Mouse (Mus musculus) MEL (cell line): ENCODE results near the gene Zfp646. TPM values are rescaled to one million over a fixed set of nuclear protein-coding genes. Genes with fewer than 3 reads are reported as not detected.

Experiments
- DNase-seq: peaks from one replicate; pipeline ENCODE4 v3.0.0; 2011; ENCODE audit warnings: low read depth, low spot score
- H3K27ac ChIP-seq: 2 replicates; pipeline ENCODE4 v1.5.1; 2012; ENCODE audit warnings: low read depth, mild to moderate bottlenecking, control low read depth, low read length, moderate library complexity; ENCODE audit not compliant: control insufficient read depth
- H3K27me3 ChIP-seq, 2 experiments: fragments of 150-350 bp in 1 of 2; sonication (generic) in 1 of 2; 2 replicates each; pipeline ENCODE4 v1.6.1; 2012; ENCODE audit warnings: low read length in 2 of 2, mild to moderate bottlenecking in 2 of 2, improper control_type of control experiment in 1 of 2, moderate library complexity in 1 of 2; ENCODE audit not compliant: insufficient read depth in 2 of 2, control insufficient read depth in 1 of 2
- H3K36me3 ChIP-seq, 2 experiments: 2 replicates each; pipeline ENCODE4 v1.6.1; 2012 to 2014; ENCODE audit warnings: low read length in 2 of 2, improper control_type of control experiment in 1 of 2, inconsistent platforms in 1 of 2, mild to moderate bottlenecking in 1 of 2; ENCODE audit not compliant: insufficient read depth in 2 of 2, control insufficient read depth in 1 of 2
- H3K4me1 ChIP-seq, 2 experiments: fragments of 150-350 bp in 1 of 2; sonication (generic) in 1 of 2; 2 replicates each; pipeline ENCODE4 v1.6.1; 2012; ENCODE audit warnings: low read length in 2 of 2, improper control_type of control experiment in 1 of 2, mild to moderate bottlenecking in 1 of 2; ENCODE audit not compliant: insufficient read depth in 2 of 2, control insufficient read depth in 1 of 2
- H3K4me3 ChIP-seq, 2 experiments: fragments of 150-350 bp in 1 of 2; sonication (generic) in 1 of 2; 2 replicates each; pipeline ENCODE4 v1.5.1; 2012; ENCODE audit warnings: low read depth in 2 of 2, low read length in 2 of 2, mild to moderate bottlenecking in 2 of 2, moderate library complexity in 2 of 2, control low read depth in 1 of 2, improper control_type of control experiment in 1 of 2; ENCODE audit not compliant: control insufficient read depth in 1 of 2, insufficient read depth in 1 of 2
- H3K79me2 ChIP-seq: 2 replicates; pipeline ENCODE4 v1.6.1; 2012; ENCODE audit warnings: mild to moderate bottlenecking, low read length, moderate library complexity; ENCODE audit not compliant: control insufficient read depth, poor library complexity, insufficient read depth
- H3K9ac ChIP-seq: 2 replicates; pipeline ENCODE4 v1.6.1; 2012; ENCODE audit warnings: low read depth, mild to moderate bottlenecking, control low read depth, low read length, moderate library complexity; ENCODE audit not compliant: control insufficient read depth, poor library complexity, severe bottlenecking
- H3K9me3 ChIP-seq: fragments of 150-350 bp; sonication (generic); replicated peaks from 2 replicates; pipeline ENCODE4 v1.6.1; 2012; ENCODE audit warnings: mild to moderate bottlenecking, low read length, improper control_type of control experiment, moderate library complexity; ENCODE audit not compliant: insufficient read depth
- CHD1 ChIP-seq: IDR thresholded peaks from 2 replicates; pipeline ENCODE4 v1.6.1; 2012; ENCODE audit warnings: low read depth, mild to moderate bottlenecking, inconsistent platforms, low read length, improper control_type of control experiment
- EP300 ChIP-seq, 2 experiments: IDR thresholded peaks; 2 replicates each; pipeline ENCODE4 v1.6.1; 2011; ENCODE audit warnings: improper control_type of control experiment in 2 of 2, low read length in 2 of 2, low read depth in 1 of 2, mild to moderate bottlenecking in 1 of 2
- ETS1 ChIP-seq: IDR thresholded peaks from 2 replicates; pipeline ENCODE4 v1.6.1; 2012; ENCODE audit warnings: low read depth, mild to moderate bottlenecking, inconsistent platforms, low read length, improper control_type of control experiment, moderate library complexity
- GABPA ChIP-seq: IDR thresholded peaks from 2 replicates; pipeline ENCODE4 v1.6.1; 2012; ENCODE audit warnings: low read depth, mild to moderate bottlenecking, inconsistent platforms, low read length, improper control_type of control experiment, moderate library complexity
- GATA1 ChIP-seq: IDR thresholded peaks from 2 replicates; pipeline ENCODE4 v1.6.1; 2011; ENCODE audit warnings: low read depth, low read length, improper control_type of control experiment
- HCFC1 ChIP-seq: IDR thresholded peaks from 2 replicates; pipeline ENCODE4 v1.6.1; 2012; ENCODE audit warnings: low read depth, mild to moderate bottlenecking, inconsistent platforms, low read length, improper control_type of control experiment, moderate library complexity
- KAT2A ChIP-seq: conservative IDR thresholded peaks from 2 replicates; pipeline ENCODE4 v1.6.1; 2012; ENCODE audit warnings: low read depth, low read length, improper control_type of control experiment, inconsistent platforms
- MAZ ChIP-seq: IDR thresholded peaks from 2 replicates; pipeline ENCODE4 v1.6.1; 2012; ENCODE audit warnings: low read depth, mild to moderate bottlenecking, inconsistent platforms, low read length, improper control_type of control experiment
- MYB ChIP-seq: IDR thresholded peaks from 2 replicates; pipeline ENCODE4 v1.6.1; 2011; ENCODE audit warnings: mild to moderate bottlenecking, low read depth, low read length, improper control_type of control experiment
- MYC ChIP-seq: IDR thresholded peaks from 2 replicates; pipeline ENCODE4 v1.6.1; 2011; ENCODE audit warnings: low read depth, mild to moderate bottlenecking, low read length, improper control_type of control experiment, moderate library complexity
- NELFE ChIP-seq: IDR thresholded peaks from 2 replicates; pipeline ENCODE4 v1.6.1; 2011; ENCODE audit warnings: low read depth, low read length, improper control_type of control experiment
- POLR2AphosphoS2 ChIP-seq: IDR thresholded peaks from 2 replicates; pipeline ENCODE4 v1.6.1; 2011; ENCODE audit warnings: low read length, improper control_type of control experiment
- POLR2AphosphoS5 ChIP-seq: IDR thresholded peaks from 2 replicates; pipeline ENCODE4 v1.6.1; 2012; ENCODE audit warnings: low read depth, borderline replicate concordance, mild to moderate bottlenecking, inconsistent platforms, low read length, moderate library complexity, mixed read lengths
- RAD21 ChIP-seq: IDR thresholded peaks from 2 replicates; pipeline ENCODE4 v1.6.1; 2011; ENCODE audit warnings: mild to moderate bottlenecking, low read depth, low read length, improper control_type of control experiment
- SIN3A ChIP-seq: IDR thresholded peaks from 2 replicates; pipeline ENCODE4 v1.6.1; 2012; ENCODE audit warnings: low read length, improper control_type of control experiment, inconsistent platforms
- SMC3 ChIP-seq: IDR thresholded peaks from 2 replicates; pipeline ENCODE4 v1.6.1; 2011; ENCODE audit warnings: low read depth, low read length, improper control_type of control experiment
- TAL1 ChIP-seq: IDR thresholded peaks from 2 replicates; pipeline ENCODE4 v1.6.1; 2012; ENCODE audit warnings: mild to moderate bottlenecking, inconsistent platforms, low read length, moderate library complexity, mixed read lengths
- TBP ChIP-seq: IDR thresholded peaks from 2 replicates; pipeline ENCODE4 v1.8.0; 2011; ENCODE audit warnings: low read depth, low read length, improper control_type of control experiment
- USF1 ChIP-seq: IDR thresholded peaks from 2 replicates; pipeline ENCODE4 v1.6.1; 2014; ENCODE audit warnings: low read depth, mild to moderate bottlenecking, inconsistent platforms, low read length, improper control_type of control experiment, moderate library complexity
- USF2 ChIP-seq, 2 experiments: IDR thresholded peaks; 2 replicates each; pipeline ENCODE4 v1.6.1; 2011 to 2012; ENCODE audit warnings: improper control_type of control experiment in 2 of 2, low read length in 2 of 2, borderline replicate concordance in 1 of 2, inconsistent platforms in 1 of 2, low read depth in 1 of 2, mild to moderate bottlenecking in 1 of 2; ENCODE audit not compliant: insufficient read depth in 1 of 2
- ZC3H11A ChIP-seq: IDR thresholded peaks from 2 replicates; pipeline ENCODE4 v1.6.1; 2012; ENCODE audit warnings: low read depth, mild to moderate bottlenecking, inconsistent platforms, low read length, improper control_type of control experiment
- ZMIZ1 ChIP-seq: IDR thresholded peaks from 2 replicates; pipeline ENCODE4 v1.6.1; 2012; ENCODE audit warnings: low read depth, mild to moderate bottlenecking, inconsistent platforms, low read length, improper control_type of control experiment, moderate library complexity
- polyA plus RNA-seq, 2 experiments: library from polyadenylated mRNA; stranded (reverse) in 1 of 2; unstranded in 1 of 2; fragments of >175 nt in 1 of 2; fragments of >200 nt in 1 of 2; gene quantifications; 2 replicates each; pipeline versions ENCODE4 v1.2.1 to v1.2.4; 2012; ENCODE audit warnings: low replicate concordance in 2 of 2, low read depth in 1 of 2; ENCODE audit not compliant: insufficient read length in 2 of 2, insufficient read depth in 1 of 2, missing spikeins in 1 of 2
- total RNA-seq: library from RNA; depleted of rRNA; stranded (reverse); fragments of 300-350 nt; gene quantifications from 2 replicates; pipeline ENCODE4 v1.2.3, GENCODE M21; 2012

The Zfp646 gene
- total and polyA plus RNA-seq, 3 experiments: 35.8 to 38.2 TPM; not detected in 1

DNA sequence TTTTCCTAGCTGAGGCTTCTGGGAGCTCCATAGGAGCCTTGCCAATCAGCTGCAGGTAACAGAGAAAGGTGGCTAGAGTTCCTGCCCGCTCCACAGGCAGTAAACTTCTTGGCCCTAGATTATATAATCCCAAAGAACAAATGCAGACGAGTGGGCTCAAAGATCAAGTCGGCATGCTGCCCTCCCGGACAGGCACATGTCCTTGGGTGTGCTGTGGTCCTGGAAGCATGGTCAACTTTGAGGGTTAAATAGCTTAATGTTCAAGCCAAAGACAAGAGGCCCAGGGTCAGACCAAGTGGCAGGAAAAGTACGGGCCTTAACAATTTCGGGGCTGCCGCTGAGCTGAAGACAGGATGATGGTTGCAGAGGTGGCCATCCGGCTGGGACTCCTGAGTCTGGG is 50.0 kb downstream of the Zfp646 start:
- H3K4me1 ChIP-seq: peaks cover 0 to 26% of the 10 kb centered on the region in 2 experiments; a peak in 2 of 4 replicates
- H3K9ac ChIP-seq: no peak overlapping the region
- no peaks in the 10 kb centered on the region for H3K9me3 ChIP-seq
- H3K27me3 ChIP-seq: no peaks in the 10 kb centered on the region
- TF ChIP-seq GABPA: no peak
- TF ChIP-seq TAL1: no peak
- TF ChIP-seq RAD21: no peak
- no peak for TF ChIP-seq POLR2AphosphoS5
- TF ChIP-seq NELFE: no peak
- no peak overlapping the region for H3K4me3 ChIP-seq
- H3K79me2 ChIP-seq: no peaks in the 10 kb centered on the region
- no peak overlapping the region for H3K27ac ChIP-seq
- no peak for DNase-seq
- H3K36me3 ChIP-seq: peaks cover 2 to 17% of the 10 kb centered on the region in 2 experiments

DNA sequence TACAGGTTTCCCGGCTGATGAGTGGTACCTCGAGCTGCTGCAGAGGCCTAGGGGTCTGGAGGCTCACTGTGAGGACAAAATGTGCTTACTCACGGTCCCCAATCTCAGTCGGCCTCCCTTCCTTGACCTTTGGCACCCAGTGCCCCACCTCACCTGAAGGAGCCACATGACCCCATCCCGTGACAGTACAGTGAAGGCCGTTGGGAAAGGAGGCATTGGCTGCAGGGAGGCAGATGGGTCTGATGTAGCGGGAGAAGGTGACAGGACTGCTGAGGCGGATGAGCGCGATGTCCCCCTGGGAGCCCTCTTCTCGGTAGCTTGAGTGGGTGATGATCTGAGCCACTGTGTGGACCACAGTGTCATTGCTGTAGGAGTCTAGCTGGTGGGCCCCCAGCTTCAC is 50.8 kb downstream of the Zfp646 start:
- H3K4me1 ChIP-seq: peaks cover 0 to 23% of the 10 kb centered on the region in 2 experiments; a peak in 2 of 4 replicates
- H3K9ac ChIP-seq: no peak overlapping the region
- H3K9me3 ChIP-seq: no peaks in the 10 kb centered on the region
- no peak overlapping the region for H3K27ac ChIP-seq
- no peak for TF ChIP-seq MYC
- TF ChIP-seq CHD1: no peak
- TF ChIP-seq ZMIZ1: no peak
- TF ChIP-seq GABPA: no peak
- no peak for TF ChIP-seq SMC3
- no peak for TF ChIP-seq MYB
- TF ChIP-seq ZC3H11A: no peak
- TF ChIP-seq USF2 (IDR thresholded peaks at IDR 0.05; ENCODE audit: borderline replicate concordance in 1 of 2, insufficient read depth in 1 of 2, low read depth in 1 of 2, low read length in 2 of 2): no peak
- TF ChIP-seq TBP: no peak
- TF ChIP-seq KAT2A: no peak
- no peak for TF ChIP-seq NELFE
- TF ChIP-seq GATA1: no peak
- TF ChIP-seq MAZ: no peak
- TF ChIP-seq POLR2AphosphoS2: no peak
- no peak for TF ChIP-seq HCFC1
- TF ChIP-seq ETS1: no peak
- no peak for TF ChIP-seq EP300 (IDR thresholded peaks at IDR 0.05; ENCODE audit: low read depth in 1 of 2, low read length in 2 of 2)
- TF ChIP-seq USF1: no peak
- TF ChIP-seq SIN3A: no peak
- H3K27me3 ChIP-seq: no peaks in the 10 kb centered on the region
- no peak for DNase-seq
- H3K79me2 ChIP-seq: no peaks in the 10 kb centered on the region
- no peak overlapping the region for H3K4me3 ChIP-seq
- peaks cover 2 to 12% of the 10 kb centered on the region in 2 experiments for H3K36me3 ChIP-seq
